ENCODE assay signal across 21 mouse cellular contexts in genomic region chr5:147432927-147433326, GRCm38 (mm10). TPM values are rescaled to one million over a fixed set of nuclear protein-coding genes. Genes with fewer than 3 reads are reported as not detected.
A peak's percentile ranks its signal among the peaks of the same experiment; 100 is the strongest.
DNase-seq lines count a peak whose midpoint lies in the region; ATAC-seq and TF ChIP-seq lines count a peak whose summit lies in the region.
"Had no signal": no experiment of that assay in that cellular context is flagged by ENCODE, and none has a peak within 500 bp of the region (broad histone marks: within the 10 kb centered on the region; RNA-seq: fewer than 3 reads in every experiment).

No protein-coding gene starts in this region.

- no peak overlapping the region for H3K9ac ChIP-seq in heart, embryonic 11.5 days (ENCODE audit: low read depth, low read length)

- no peak for TF ChIP-seq CTCF in layer of hippocampus, adult 2 months (conservative IDR thresholded peaks at IDR 0.05)

- H3K4me1 ChIP-seq in heart, embryonic 11.5 days (ENCODE audit: control insufficient read depth, insufficient read depth, low read length), result peaks cover 33% of the 10 kb centered on the region
- H3K4me1 ChIP-seq in brown adipose tissue, adult 24 weeks (ENCODE audit: control insufficient read depth, insufficient read depth, insufficient read length, low read length), result peaks cover 37% of the 10 kb centered on the region

- DNase-seq in heart, postnatal 4 days, result no peak
- no peak for DNase-seq in layer of hippocampus, adult 2 months (ENCODE audit: low spot score in 2 of 2)
- DNase-seq in layer of hippocampus, postnatal 25 days (ENCODE audit: extremely low spot score in 1 of 2, low spot score in 1 of 2), result no peak
- DNase-seq in thymus, postnatal 10 days (ENCODE audit: low spot score in 2 of 2), result no peak
- DNase-seq in frontal cortex, postnatal 10 days (ENCODE audit: low spot score in 2 of 2), result no peak
- DNase-seq: adrenal gland, adult 2 months; B cell, adult 2 months; cerebellum, adult 18-20 months; gastrocnemius, adult 2 months; heart, adult 18-20 months; kidney, adult 18-20 months; kidney, postnatal 4 days; layer of hippocampus, postnatal 36 days; lung, postnatal 10 days; right cerebral cortex, adult 18-20 months; spleen, adult 18-20 months; thymus, postnatal 4 days had no signal

- no peak overlapping the region; the same call in 1 of the 2 replicates for H3K4me3 ChIP-seq in heart, embryonic 11.5 days (ENCODE audit: low read depth, low read length)
- H3K4me3 ChIP-seq in layer of hippocampus, adult 2 months, result peak overlapping the region; percentile 94; the same call in 1 of the 2 replicates
- H3K4me3 ChIP-seq in brown adipose tissue, adult 24 weeks (ENCODE audit: insufficient read depth, low read depth, low read length), result 0 out of 2 replicates have a peak overlapping the region, but pooled peaks have one; percentile 0

- H3K4me2 ChIP-seq in heart, embryonic 11.5 days, result peak overlapping the region; percentile 51; the same call in 1 of the 2 replicates

- no peak for ATAC-seq in heart, embryonic 11.5 days (replicated peaks; ENCODE audit: insufficient number of reproducible peaks, low FRiP score, low TSS enrichment)
- ATAC-seq in megakaryocyte-erythroid progenitor cell, adult 5-6 weeks (replicated peaks; ENCODE audit: low FRiP score, low TSS enrichment, poor library complexity, severe bottlenecking), result peak; percentile 7
- ATAC-seq: forebrain, embryonic 16.5 days had no signal

- no peaks in the 10 kb centered on the region for H3K9me3 ChIP-seq in heart, embryonic 11.5 days (replicated peaks; ENCODE audit: control insufficient read depth, low read length)

- 86% methylated on average over 8 of the region's 8 CpGs for WGBS in heart, embryonic 11.5 days (ENCODE audit: insufficient replicate concordance)

- 0 out of 2 replicates have a peak, but pooled peaks cover 2% of the 10 kb centered on the region for H3K36me3 ChIP-seq in heart, embryonic 11.5 days (ENCODE audit: control insufficient read depth, insufficient read depth, low read length)

- H3K27me3 ChIP-seq in heart, embryonic 11.5 days (ENCODE audit: control insufficient read depth, insufficient read depth, low read length), result no peaks in the 10 kb centered on the region

- H3K27ac ChIP-seq in heart, embryonic 11.5 days (ENCODE audit: low read depth, low read length), result no peak overlapping the region
- no peak overlapping the region for H3K27ac ChIP-seq in layer of hippocampus, adult 2 months
- H3K27ac ChIP-seq in brown adipose tissue, adult 24 weeks (replicated peaks; ENCODE audit: low read depth, low read length), result no peak overlapping the region
- H3K27ac ChIP-seq: gastrocnemius, adult 2 months had no signal

RNA-seq across cellular contexts. Expression of gene Pan3, which starts 3.0 kb away (rescaled TPM):
- polyA plus RNA-seq in heart, embryonic 11.5 days (2014; fragmentation: Nextera tagmentation; extraction: Ambion mirVana), result 43.7 and 54.9 TPM in 2 replicates
- 10 to 100 TPM; 57.2 to 58.4 TPM for total RNA-seq in heart, postnatal 4 days (2021)
- total RNA-seq in layer of hippocampus, adult 2 months (2021), result 100 to 1,000 TPM in 1 of 2 experiments, 10 to 100 TPM in 1; 96.7 to 114 TPM
- 100 to 1,000 TPM in 1 of 2 experiments, 10 to 100 TPM in 1; 76.1 to 101 TPM for total RNA-seq in layer of hippocampus, postnatal 25 days (2021)
- 22.0 and 34.1 TPM in 2 replicates for polyA plus RNA-seq in brown adipose tissue, adult 24 weeks (2012; ENCODE audit: insufficient read depth, insufficient read length, missing spikeins)
- total RNA-seq in megakaryocyte-erythroid progenitor cell, adult 5-6 weeks (2014; fragmentation: Nextera tagmentation), result 279 and 362 TPM in 2 replicates
- 189 and 195 TPM in 2 replicates for total RNA-seq in megakaryocyte-erythroid progenitor cell, adult 5-6 weeks (2017)

RNA-seq across cellular contexts. Expression of gene Flt3, which starts 32.6 kb away (rescaled TPM):
- 0.10 TPM in 2 replicates for polyA plus RNA-seq in heart, embryonic 11.5 days (2014; fragmentation: Nextera tagmentation; extraction: Ambion mirVana)
- not detected for total RNA-seq in heart, postnatal 4 days (2021)
- total RNA-seq in layer of hippocampus, adult 2 months (2021), result 10 to 100 TPM in 1 of 2 experiments, 1 to 10 TPM in 1; 9.8 to 11.0 TPM
- 1 to 10 TPM; 6.7 to 8.0 TPM for total RNA-seq in layer of hippocampus, postnatal 25 days (2021)
- polyA plus RNA-seq in brown adipose tissue, adult 24 weeks (2012; ENCODE audit: insufficient read depth, insufficient read length, missing spikeins), result not detected in 2 replicates
- total RNA-seq in megakaryocyte-erythroid progenitor cell, adult 5-6 weeks (2014; fragmentation: Nextera tagmentation), result 0.37 and 1.7 TPM in 2 replicates
- total RNA-seq in megakaryocyte-erythroid progenitor cell, adult 5-6 weeks (2017), result 2.4 and 4.6 TPM in 2 replicates
- total RNA-seq: gastrocnemius, adult 2 months had no signal
